Mouse (Mus musculus): ENCODE data around the gene Rpl18a. TPM values are rescaled to one million over a fixed set of nuclear protein-coding genes. Genes with fewer than 3 reads are reported as not detected.
A peak's percentile ranks its signal among the peaks of the same experiment; 100 is the strongest.

Rpl18a gene
- polyA plus RNA-seq, 1 experiment, result 3,384 TPM

DNA sequence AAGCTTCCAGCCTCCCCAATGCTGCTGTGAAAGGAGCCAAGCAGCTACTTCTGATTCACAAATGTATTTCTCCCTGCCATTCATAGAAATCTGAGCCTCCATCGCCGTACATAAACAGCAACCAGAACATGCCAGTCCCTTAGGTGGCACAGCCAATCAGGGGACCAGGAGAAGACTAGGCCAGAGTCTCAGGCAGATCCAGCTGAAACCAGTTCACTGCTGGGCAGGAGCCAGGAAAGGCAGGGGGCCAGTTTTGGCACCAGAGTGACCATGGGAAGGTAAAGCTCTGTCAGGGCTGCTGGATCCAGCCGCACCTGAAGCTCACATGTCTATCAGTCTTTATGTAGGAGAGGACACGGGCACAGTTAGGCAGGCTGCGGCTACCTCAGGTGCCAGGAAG is 6.6 kb downstream of the Rpl18a start:
- TF ChIP-seq CTCF (IDR thresholded peaks at IDR 0.05; ENCODE audit: insufficient read depth, low read length) (no peak), POLR2A (IDR thresholded peaks at IDR 0.05; ENCODE audit: borderline replicate concordance, extremely low read depth, low read depth, low read length) (no peak)
- 86% methylated on average over 5 of the region's 5 CpGs for WGBS
- DNase-seq, result no peak
- Histone ChIP-seq H3K4me1 (ENCODE audit: control insufficient read depth, insufficient read depth, low read length) (no peaks in the 10 kb centered on the region), H3K4me3 (replicated peaks; ENCODE audit: extremely low read depth, low read depth, low read length) (no peak overlapping the region)

DNA sequence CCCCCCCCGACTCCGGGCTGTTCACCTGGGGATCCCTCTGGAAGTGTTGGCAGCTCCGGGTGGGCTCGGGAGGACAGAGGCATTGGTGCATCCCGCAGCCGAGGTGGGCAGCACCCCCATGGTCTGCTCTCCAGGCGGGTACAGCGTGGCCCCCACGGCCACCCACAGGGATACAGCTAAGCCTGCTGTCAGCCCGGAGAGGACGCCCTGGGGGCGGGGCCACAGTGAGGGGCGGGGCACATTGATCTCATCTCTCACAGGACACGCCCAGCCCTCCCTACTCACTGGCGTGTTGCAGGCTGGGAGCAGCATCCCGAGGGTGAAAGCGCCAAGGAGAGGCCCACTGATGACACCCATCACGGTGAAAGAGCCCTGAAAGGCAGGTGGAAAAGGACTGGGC is 9.5 kb downstream of the Rpl18a start:
- WGBS, result 12% methylated on average over 18 of the region's 18 CpGs
- DNase-seq, result no peak
- TF ChIP-seq POLR2A (IDR thresholded peaks at IDR 0.05; ENCODE audit: borderline replicate concordance, extremely low read depth, low read depth, low read length) (no peak), CTCF (IDR thresholded peaks at IDR 0.05; ENCODE audit: insufficient read depth, low read length) (no peak)
- H3K4me3 ChIP-seq (replicated peaks; ENCODE audit: extremely low read depth, low read depth, low read length), result no peak overlapping the region
- H3K4me1 ChIP-seq (ENCODE audit: control insufficient read depth, insufficient read depth, low read length), result no peaks in the 10 kb centered on the region

DNA sequence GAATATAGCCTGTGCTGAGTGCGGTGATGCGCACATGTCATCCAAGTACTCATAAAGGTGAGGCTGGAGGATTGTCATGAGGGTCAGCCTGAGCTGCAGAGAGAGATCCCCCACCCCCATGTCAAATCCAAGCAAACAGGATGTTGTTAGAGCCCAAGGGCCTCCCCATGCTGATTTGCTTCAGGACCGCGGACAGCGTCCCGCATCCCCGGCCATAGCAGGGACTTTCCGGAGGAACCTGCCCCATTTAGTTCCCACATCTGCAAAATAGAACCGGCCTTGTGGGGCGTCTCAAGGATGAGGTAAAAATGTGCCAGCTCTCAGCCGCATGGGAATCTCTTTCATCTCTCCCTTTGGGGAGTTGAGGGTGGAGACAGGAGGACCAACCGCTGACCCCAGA is 11.6 kb downstream of the Rpl18a start:
- 16% methylated on average over 12 of the region's 12 CpGs for WGBS
- no peak for TF ChIP-seq POLR2A (IDR thresholded peaks at IDR 0.05; ENCODE audit: borderline replicate concordance, extremely low read depth, low read depth, low read length)
- no peak for TF ChIP-seq CTCF (IDR thresholded peaks at IDR 0.05; ENCODE audit: insufficient read depth, low read length)
- no peaks in the 10 kb centered on the region for H3K4me1 ChIP-seq (ENCODE audit: control insufficient read depth, insufficient read depth, low read length)
- no peak overlapping the region for H3K4me3 ChIP-seq (replicated peaks; ENCODE audit: extremely low read depth, low read depth, low read length)
- peak; percentile 10 for DNase-seq

DNA sequence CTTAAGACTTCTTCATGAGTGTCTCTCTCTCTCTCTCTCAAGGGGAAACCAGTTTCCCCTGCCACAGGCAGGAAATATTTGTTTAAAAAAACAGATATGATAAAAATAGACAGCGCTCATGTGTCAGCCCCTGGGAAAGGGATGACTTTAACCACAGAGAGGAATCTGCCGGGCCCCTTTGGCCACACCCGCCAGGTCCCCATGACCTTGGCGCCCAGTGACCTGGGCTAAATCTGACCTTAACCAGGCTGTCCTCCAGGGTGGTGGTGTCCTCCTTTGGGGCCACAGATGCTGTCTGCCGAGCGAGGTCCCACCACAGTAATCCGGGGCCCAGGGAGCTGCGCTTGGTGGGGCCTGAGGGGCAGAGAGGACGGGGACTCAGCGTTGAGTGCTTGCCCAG is 12.5 kb downstream of the Rpl18a start:
- Histone ChIP-seq H3K4me1 (ENCODE audit: control insufficient read depth, insufficient read depth, low read length) (no peaks in the 10 kb centered on the region), H3K4me3 (replicated peaks; ENCODE audit: extremely low read depth, low read depth, low read length) (no peak overlapping the region)
- 56% methylated on average over 10 of the region's 10 CpGs for WGBS
- no peak for DNase-seq
- no peak for TF ChIP-seq POLR2A (IDR thresholded peaks at IDR 0.05; ENCODE audit: borderline replicate concordance, extremely low read depth, low read depth, low read length)
- TF ChIP-seq CTCF (IDR thresholded peaks at IDR 0.05; ENCODE audit: insufficient read depth, low read length), result no peak

DNA sequence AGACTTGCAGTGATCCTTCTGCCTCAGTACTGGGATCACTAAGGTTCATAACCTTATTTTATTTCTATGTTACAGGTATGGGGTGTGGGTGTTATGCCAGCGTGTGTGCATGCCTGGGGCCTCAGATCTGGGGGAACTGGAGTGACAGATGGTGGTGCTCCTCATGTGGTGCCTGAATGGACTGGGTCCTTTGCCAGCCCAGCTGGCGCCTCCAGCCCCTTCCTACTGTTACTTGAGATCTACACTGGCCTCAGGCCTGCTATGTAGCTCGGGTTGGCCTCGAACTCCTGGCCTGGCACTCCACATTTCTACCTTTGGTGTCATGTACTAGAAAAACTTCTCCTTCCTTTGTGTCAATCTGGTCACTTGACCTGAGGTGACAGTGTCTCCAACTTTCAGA is 13.0 kb downstream of the Rpl18a start:
- no peak for DNase-seq
- TF ChIP-seq POLR2A (IDR thresholded peaks at IDR 0.05; ENCODE audit: borderline replicate concordance, extremely low read depth, low read depth, low read length) (no peak), CTCF (IDR thresholded peaks at IDR 0.05; ENCODE audit: insufficient read depth, low read length) (no peak)
- no peaks in the 10 kb centered on the region for H3K4me1 ChIP-seq (ENCODE audit: control insufficient read depth, insufficient read depth, low read length)
- 77% methylated on average over 4 of the region's 4 CpGs for WGBS
- no peak overlapping the region for H3K4me3 ChIP-seq (replicated peaks; ENCODE audit: extremely low read depth, low read depth, low read length)

DNA sequence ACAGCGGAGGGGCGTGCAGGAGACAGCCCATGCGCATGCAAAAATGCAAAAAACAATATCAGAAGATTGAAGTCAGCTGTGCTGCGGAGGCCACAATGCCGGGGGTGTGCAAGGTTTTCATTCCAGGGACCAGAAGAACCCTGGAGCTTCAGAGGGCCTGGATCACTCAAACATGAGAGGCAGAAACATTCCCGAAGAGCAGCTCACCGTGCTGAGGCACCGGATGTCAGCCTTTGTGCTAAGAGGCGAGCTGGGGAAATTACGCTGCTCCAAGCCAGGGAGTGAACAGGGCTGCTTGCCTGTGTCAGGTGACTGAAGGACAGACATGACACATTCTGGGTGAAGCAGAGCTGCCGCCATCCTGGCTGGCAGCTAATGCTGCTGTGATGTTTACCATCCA is 16.7 kb downstream of the Rpl18a start:
- no peak for DNase-seq
- TF ChIP-seq POLR2A (IDR thresholded peaks at IDR 0.05; ENCODE audit: borderline replicate concordance, extremely low read depth, low read depth, low read length) (no peak), CTCF (IDR thresholded peaks at IDR 0.05; ENCODE audit: insufficient read depth, low read length) (no peak)
- WGBS, result 32% methylated on average over 11 of the region's 11 CpGs
- no peak overlapping the region for H3K4me3 ChIP-seq (replicated peaks; ENCODE audit: extremely low read depth, low read depth, low read length)
- no peaks in the 10 kb centered on the region for H3K4me1 ChIP-seq (ENCODE audit: control insufficient read depth, insufficient read depth, low read length)

DNA sequence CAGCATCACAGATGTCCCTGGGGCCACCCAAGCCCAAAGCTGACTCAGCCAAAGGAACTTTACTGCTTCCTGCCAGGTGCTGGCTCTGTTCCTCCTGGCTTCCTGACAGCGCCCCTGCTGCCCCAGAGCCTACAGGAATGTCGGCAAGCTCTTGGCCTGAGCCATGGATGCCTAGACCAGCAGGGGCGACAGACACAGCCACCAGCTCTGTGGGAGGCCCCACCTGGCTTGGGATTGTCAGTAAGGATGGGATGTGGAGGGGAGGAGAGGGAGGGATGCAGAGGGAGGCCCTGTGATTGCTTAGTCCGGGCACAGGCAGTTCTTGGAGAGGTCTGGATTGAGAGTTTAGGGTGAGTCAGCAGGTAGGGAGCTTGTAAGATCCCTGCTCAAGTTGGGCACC is 17.1 kb downstream of the Rpl18a start:
- TF ChIP-seq CTCF (IDR thresholded peaks at IDR 0.05; ENCODE audit: insufficient read depth, low read length) (no peak), POLR2A (IDR thresholded peaks at IDR 0.05; ENCODE audit: borderline replicate concordance, extremely low read depth, low read depth, low read length) (no peak)

DNA sequence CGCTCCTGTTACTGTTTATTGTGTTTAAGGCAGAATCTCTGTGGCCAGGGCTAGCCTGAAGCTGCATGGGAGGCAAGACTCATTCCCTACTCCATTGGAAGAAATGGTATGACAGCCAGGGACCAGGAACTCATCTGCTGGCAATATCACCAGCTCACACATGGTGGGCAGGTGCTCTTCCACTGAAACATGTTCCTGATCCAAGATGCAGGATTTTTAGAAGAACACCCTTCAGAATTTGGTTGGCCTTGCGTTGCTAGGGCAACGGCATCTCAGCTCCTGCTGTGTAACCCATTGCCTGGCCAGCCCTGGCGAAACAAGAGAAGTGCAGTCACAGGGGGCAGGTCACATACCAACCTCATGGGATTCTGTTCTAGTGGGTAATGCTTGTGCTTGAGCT is 17.7 kb downstream of the Rpl18a start:
- no peak for TF ChIP-seq CTCF (IDR thresholded peaks at IDR 0.05; ENCODE audit: insufficient read depth, low read length)
- no peak for TF ChIP-seq POLR2A (IDR thresholded peaks at IDR 0.05; ENCODE audit: borderline replicate concordance, extremely low read depth, low read depth, low read length)
- H3K4me1 ChIP-seq (ENCODE audit: control insufficient read depth, insufficient read depth, low read length), result no peaks in the 10 kb centered on the region
- WGBS, result 51% methylated on average over 4 of the region's 4 CpGs

More for the DNA sequence above, 17.1 kb downstream of the Rpl18a start:
- no peak overlapping the region for H3K4me3 ChIP-seq (replicated peaks; ENCODE audit: extremely low read depth, low read depth, low read length)
- no peak for DNase-seq
- 10% methylated on average over 4 of the region's 4 CpGs for WGBS
- no peaks in the 10 kb centered on the region for H3K4me1 ChIP-seq (ENCODE audit: control insufficient read depth, insufficient read depth, low read length)

DNA sequence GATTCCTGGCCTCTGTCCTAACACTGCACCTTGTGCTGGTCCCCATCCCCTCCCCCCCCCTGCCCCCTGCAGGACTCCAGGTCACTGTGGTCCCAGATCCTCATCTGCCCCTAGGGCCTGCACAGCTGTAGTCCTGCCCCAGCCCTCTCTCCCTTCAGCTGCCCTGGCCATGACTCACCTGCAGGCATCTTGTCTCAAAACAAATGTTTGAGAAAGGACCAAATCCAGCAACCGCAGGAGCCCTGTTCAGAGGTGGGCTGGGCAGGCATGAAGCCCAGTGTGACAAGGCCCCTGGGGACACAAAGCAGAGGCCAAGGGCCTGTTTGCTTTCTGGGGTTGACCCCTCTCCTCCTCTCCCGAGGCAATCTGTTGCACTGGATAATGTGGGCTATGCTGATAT is 19.0 kb downstream of the Rpl18a start:
- no peak for DNase-seq
- no peak for TF ChIP-seq CTCF (IDR thresholded peaks at IDR 0.05; ENCODE audit: insufficient read depth, low read length)
- TF ChIP-seq POLR2A (IDR thresholded peaks at IDR 0.05; ENCODE audit: borderline replicate concordance, extremely low read depth, low read depth, low read length), result no peak
- 0 out of 2 replicates have a peak, but pooled peaks cover 2% of the 10 kb centered on the region for H3K4me1 ChIP-seq (ENCODE audit: control insufficient read depth, insufficient read depth, low read length)
- 46% methylated on average over 2 of the region's 2 CpGs for WGBS
- no peak overlapping the region for H3K4me3 ChIP-seq (replicated peaks; ENCODE audit: extremely low read depth, low read depth, low read length)

More for the DNA sequence above, 17.7 kb downstream of the Rpl18a start:
- no peak overlapping the region for H3K4me3 ChIP-seq (replicated peaks; ENCODE audit: extremely low read depth, low read depth, low read length)
- no peak for DNase-seq

DNA sequence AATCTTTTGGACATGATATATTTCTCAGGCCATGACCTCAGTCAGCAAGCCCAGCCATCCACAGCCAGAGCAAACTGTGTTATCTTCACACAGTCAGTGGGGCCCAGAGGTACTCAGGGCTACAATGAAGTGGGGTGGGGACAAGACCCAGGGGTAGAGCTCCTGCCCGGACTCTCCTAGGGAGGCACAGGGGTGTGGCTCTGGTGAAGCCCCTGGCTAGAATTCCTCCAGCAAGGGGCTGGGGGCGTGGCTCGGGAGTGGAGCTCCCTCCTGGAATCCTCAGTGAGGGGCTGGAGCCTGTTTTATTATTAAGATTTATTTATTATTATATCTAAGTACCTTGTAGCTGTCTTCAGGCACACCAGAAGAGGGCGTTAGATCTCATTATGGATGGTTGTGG is 20.8 kb downstream of the Rpl18a start:
- Histone ChIP-seq H3K4me3 (replicated peaks; ENCODE audit: extremely low read depth, low read depth, low read length) (no peak overlapping the region), H3K4me1 (ENCODE audit: control insufficient read depth, insufficient read depth, low read length) (0 out of 2 replicates have a peak, but pooled peaks cover 2% of the 10 kb centered on the region)
- TF ChIP-seq POLR2A (IDR thresholded peaks at IDR 0.05; ENCODE audit: borderline replicate concordance, extremely low read depth, low read depth, low read length), result no peak
- TF ChIP-seq CTCF (IDR thresholded peaks at IDR 0.05; ENCODE audit: insufficient read depth, low read length), result no peak
- DNase-seq, result no peak
- WGBS, result 42% methylated on average over 4 of the region's 4 CpGs

All from lung, adult 2 months (tissue).